Mouse (Mus musculus) CH12.LX (cell line): ENCODE results near the gene Dnah11. TPM values are rescaled to one million over a fixed set of nuclear protein-coding genes. Genes with fewer than 3 reads are reported as not detected.

Experiments
- DNase-seq: peaks from one replicate; pipeline ENCODE4 v3.0.0-alpha.2; 2013; ENCODE audit errors: extremely low read depth
- H3K27ac ChIP-seq: 2 replicates; pipeline ENCODE4 v1.5.1; 2012; ENCODE audit warnings: low read depth, mild to moderate bottlenecking, control low read depth, moderate library complexity; ENCODE audit not compliant: insufficient read depth
- H3K27me3 ChIP-seq: replicated peaks from 2 replicates; pipeline ENCODE3; 2012; ENCODE audit warnings: inconsistent platforms
- H3K36me3 ChIP-seq, 2 experiments: replicated peaks in 1 of 2; 2 replicates each; pipeline versions ENCODE3 to v1.6.1; 2012; ENCODE audit warnings: inconsistent platforms in 1 of 2, low read length in 1 of 2, mild to moderate bottlenecking in 1 of 2, mixed read lengths in 1 of 2, moderate library complexity in 1 of 2; ENCODE audit not compliant: control insufficient read depth in 1 of 2, insufficient read depth in 1 of 2
- H3K4me1 ChIP-seq, 2 experiments: 2 replicates each; pipeline ENCODE4 v1.6.1; 2012; ENCODE audit warnings: inconsistent platforms in 1 of 2, moderate library complexity in 1 of 2; ENCODE audit not compliant: insufficient read depth in 2 of 2, control insufficient read depth in 1 of 2
- H3K4me2 ChIP-seq: 2 replicates; pipeline ENCODE4 v1.6.1; 2012; ENCODE audit warnings: low read depth, mild to moderate bottlenecking, control low read depth; ENCODE audit not compliant: poor library complexity, insufficient read depth, severe bottlenecking
- H3K4me3 ChIP-seq, 3 experiments: fragments of 150-350 bp in 1 of 3; sonication (generic) in 1 of 3; replicated peaks in 1 of 3; 2 replicates each; pipeline versions ENCODE3 to v1.5.1; 2011 to 2012; ENCODE audit warnings: low read depth in 2 of 3, low read length in 2 of 3, mild to moderate bottlenecking in 2 of 3, moderate library complexity in 2 of 3, control low read depth in 1 of 3, improper control_type of control experiment in 1 of 3, inconsistent platforms in 1 of 3, mixed read lengths in 1 of 3; ENCODE audit not compliant: poor library complexity in 1 of 3
- H3K79me2 ChIP-seq: replicated peaks from 2 replicates; pipeline ENCODE4 v1.6.1; 2012; ENCODE audit warnings: mild to moderate bottlenecking, moderate library complexity; ENCODE audit not compliant: control insufficient read depth, poor library complexity, insufficient read depth, severe bottlenecking; ENCODE audit errors: extremely low read depth
- H3K9ac ChIP-seq: 2 replicates; pipeline ENCODE4 v1.6.1; 2012; ENCODE audit warnings: low read depth, mild to moderate bottlenecking, control low read depth, moderate library complexity; ENCODE audit not compliant: insufficient read depth
- H3K9me3 ChIP-seq: replicated peaks from 2 replicates; pipeline ENCODE3; 2012; ENCODE audit warnings: low read length, inconsistent platforms, mixed read lengths
- BHLHE40 ChIP-seq: IDR thresholded peaks from 2 replicates; pipeline ENCODE4 v1.6.1; 2011; ENCODE audit warnings: mild to moderate bottlenecking, low read depth, low read length, improper control_type of control experiment
- CHD1 ChIP-seq: IDR thresholded peaks from 2 replicates; pipeline ENCODE4 v1.6.1; 2012; ENCODE audit warnings: low read depth, low read length, improper control_type of control experiment, inconsistent platforms
- CTCF ChIP-seq, 2 experiments: IDR thresholded peaks in 1 of 2; conservative IDR thresholded peaks in 1 of 2; 2 replicates each; pipeline ENCODE4 v1.5.1; 2011 to 2012; ENCODE audit warnings: low read depth in 2 of 2, low read length in 2 of 2, improper control_type of control experiment in 1 of 2, inconsistent platforms in 1 of 2, mild to moderate bottlenecking in 1 of 2, moderate library complexity in 1 of 2
- E2F4 ChIP-seq: IDR thresholded peaks from 2 replicates; pipeline ENCODE4 v1.6.1; 2011; ENCODE audit warnings: low read depth, low read length, improper control_type of control experiment; ENCODE audit not compliant: insufficient replicate concordance
- ELF1 ChIP-seq: IDR thresholded peaks from 2 replicates; pipeline ENCODE4 v1.6.1; 2014; ENCODE audit warnings: low read depth, mild to moderate bottlenecking, inconsistent platforms, low read length, improper control_type of control experiment
- EP300 ChIP-seq: IDR thresholded peaks from 2 replicates; pipeline ENCODE4 v1.6.1; 2011; ENCODE audit warnings: low read length, improper control_type of control experiment
- ETS1 ChIP-seq: conservative IDR thresholded peaks from 2 replicates; pipeline ENCODE4 v1.6.1; 2012; ENCODE audit warnings: low read depth, mild to moderate bottlenecking, inconsistent platforms, low read length, improper control_type of control experiment, moderate library complexity
- HCFC1 ChIP-seq: IDR thresholded peaks from 2 replicates; pipeline ENCODE4 v1.6.1; 2012; ENCODE audit warnings: low read depth, mild to moderate bottlenecking, inconsistent platforms, low read length, improper control_type of control experiment
- IRF4 ChIP-seq: IDR thresholded peaks from 2 replicates; pipeline ENCODE4 v1.6.1; 2014; ENCODE audit warnings: low read depth, mild to moderate bottlenecking, inconsistent platforms, low read length, improper control_type of control experiment
- JUND ChIP-seq: conservative IDR thresholded peaks from 2 replicates; pipeline ENCODE4 v1.6.1; 2011; ENCODE audit warnings: low read depth, low read length, improper control_type of control experiment
- MAFK ChIP-seq: IDR thresholded peaks from 2 replicates; pipeline ENCODE4 v1.6.1; 2011; ENCODE audit warnings: low read length, improper control_type of control experiment; ENCODE audit not compliant: insufficient replicate concordance
- MAZ ChIP-seq: IDR thresholded peaks from 2 replicates; pipeline ENCODE4 v1.6.1; 2012; ENCODE audit warnings: low read depth, mild to moderate bottlenecking, inconsistent platforms, low read length, improper control_type of control experiment, moderate library complexity
- MXI1 ChIP-seq: IDR thresholded peaks from 2 replicates; pipeline ENCODE4 v1.6.1; 2011; ENCODE audit warnings: mild to moderate bottlenecking, low read depth, low read length, improper control_type of control experiment
- NELFE ChIP-seq: IDR thresholded peaks from 2 replicates; pipeline ENCODE4 v1.6.1; 2011; ENCODE audit warnings: low read depth, low read length, improper control_type of control experiment
- PAX5 ChIP-seq: IDR thresholded peaks from 2 replicates; pipeline ENCODE4 v1.6.1; 2012; ENCODE audit warnings: low read length, inconsistent platforms, mixed read lengths
- RAD21 ChIP-seq: IDR thresholded peaks from 2 replicates; pipeline ENCODE4 v1.6.1; 2011; ENCODE audit warnings: low read depth, mild to moderate bottlenecking, low read length, improper control_type of control experiment, moderate library complexity
- SMC3 ChIP-seq: IDR thresholded peaks from 2 replicates; pipeline ENCODE4 v1.6.1; 2011; ENCODE audit warnings: low read depth, low read length, improper control_type of control experiment
- TBP ChIP-seq: conservative IDR thresholded peaks from 2 replicates; pipeline ENCODE4 v1.6.1; 2011; ENCODE audit warnings: low read depth, low read length, improper control_type of control experiment
- UBTF ChIP-seq: IDR thresholded peaks from 2 replicates; pipeline ENCODE4 v1.6.1; 2012; ENCODE audit warnings: low read depth, mild to moderate bottlenecking, inconsistent platforms, low read length, improper control_type of control experiment, moderate library complexity
- USF1 ChIP-seq: IDR thresholded peaks from 2 replicates; pipeline ENCODE4 v1.6.1; 2014; ENCODE audit warnings: low read depth, mild to moderate bottlenecking, inconsistent platforms, low read length, improper control_type of control experiment
- ZKSCAN1 ChIP-seq: IDR thresholded peaks from 2 replicates; pipeline ENCODE4 v1.6.1; 2012; ENCODE audit warnings: low read depth, inconsistent platforms, low read length, improper control_type of control experiment, borderline replicate concordance
- ZMIZ1 ChIP-seq: IDR thresholded peaks from 2 replicates; pipeline ENCODE4 v1.6.1; 2012; ENCODE audit warnings: low read depth, mild to moderate bottlenecking, inconsistent platforms, low read length, improper control_type of control experiment
- dilution Hi-C: fragments of 300-500 bp; cut with MboI; formaldehyde crosslinking; loops from 2 replicates; pipeline ENCODE4 v1.14.3; 2020; ENCODE audit warnings: low sequenced_read_pairs; ENCODE audit not compliant: extremely low pct_unique_long_range_greater_than_20kb, extremely low pct_ligation_motif_present
- in situ Hi-C: fragments of 300-500 bp; cut with MboI; formaldehyde crosslinking; loops from 3 replicates; pipeline ENCODE4 v1.14.3; 2019; ENCODE audit warnings: low sequenced_read_pairs, low pct_ligation_motif_present, low pct_unique_long_range_greater_than_20kb, mixed read lengths
- polyA plus RNA-seq: library from polyadenylated mRNA; unstranded; fragments of >175 nt; gene quantifications from 2 replicates; pipeline ENCODE4 v1.2.1, GENCODE M21; 2012; ENCODE audit warnings: low read depth; ENCODE audit not compliant: insufficient read length
- total RNA-seq, 2 experiments: library from RNA; depleted of rRNA; stranded (reverse); fragments of 300-350 nt in 1 of 2; fragments of >200 nt in 1 of 2; gene quantifications; 2 replicates each; pipeline ENCODE4 v1.2.3; 2012 to 2014

Dnah11 gene
- total and polyA plus RNA-seq, 3 experiments = 0.85 to 2.5 (median 1.2) TPM

- TF ChIP-seq TBP (no peak), USF1 (no peak), ZKSCAN1 (no peak), ETS1 (no peak), NELFE (no peak), MXI1 (no peak), ZMIZ1 (no peak)
- Histone ChIP-seq H3K4me2 (no peak overlapping the region), H3K9me3 (no peaks in the 10 kb centered on the region), H3K4me1 (peaks cover 5 to 23% of the 10 kb centered on the region in 2 experiments; a peak in 3 of 4 replicates), H3K27me3 (no peaks in the 10 kb centered on the region), H3K4me3 (no peak overlapping the region), H3K27ac (no peak overlapping the region), H3K36me3 (peaks cover 41 to 95% of the 10 kb centered on the region in 2 experiments), H3K9ac (no peak overlapping the region), H3K79me2 (no peaks in the 10 kb centered on the region)
- no peak for DNase-seq
- in situ Hi-C loops = no loop called here
- dilution Hi-C loops = no loop called here
Measured at GRCm38 (mm10) chr12:117878341-117878740, 320.5 kb downstream of the Dnah11 start.

- H3K36me3 ChIP-seq = peaks cover 51 to 95% of the 10 kb centered on the region in 2 experiments
- H3K4me3 ChIP-seq = no peak overlapping the region
- peaks cover 12% of the 10 kb centered on the region for H3K9me3 ChIP-seq
- TF ChIP-seq NELFE (no peak), ELF1 (no peak), SMC3 (no peak), BHLHE40 (no peak), JUND (no peak), UBTF (no peak), RAD21 (no peak), CHD1 (no peak), ZKSCAN1 (no peak), MAFK (no peak), PAX5 (no peak), IRF4 (no peak), USF1 (no peak), E2F4 (no peak), MXI1 (no peak), CTCF (conservative IDR thresholded peaks at IDR 0.05 in 1 of 2, IDR thresholded peaks at IDR 0.05 in 1 of 2; ENCODE audit: low read depth in 2 of 2, low read length in 2 of 2) (no peak), HCFC1 (no peak), MAZ (no peak), EP300 (no peak)
- H3K27me3 ChIP-seq = no peaks in the 10 kb centered on the region
- DNase-seq = no peak
- dilution Hi-C loops (no loop called here), in situ Hi-C loops (no loop called here)
- no peak overlapping the region for H3K27ac ChIP-seq
- peaks cover 5 to 18% of the 10 kb centered on the region in 2 experiments; a peak in 3 of 4 replicates for H3K4me1 ChIP-seq
- H3K79me2 ChIP-seq = no peaks in the 10 kb centered on the region
- no peak overlapping the region for H3K9ac ChIP-seq
- no peak overlapping the region for H3K4me2 ChIP-seq
Measured at GRCm38 (mm10) chr12:117872265-117872664, 326.6 kb downstream of the Dnah11 start.
